Mouse (Mus musculus): ENCODE results near the gene Itgb6. TPM values are rescaled to one million over a fixed set of nuclear protein-coding genes. Genes with fewer than 3 reads are reported as not detected.

Gene Itgb6
- polyA plus RNA-seq, 1 experiment = not detected

- no peak for TF ChIP-seq GATA1 (IDR thresholded peaks at IDR 0.05; ENCODE audit: low read length)
Observed at GRCm38 (mm10) chr2:60658992-60659391, 63.5 kb downstream of the Itgb6 start.

GRCm38 (mm10) chr2:60654828-60655227 is 67.6 kb downstream of the Itgb6 start:
- TF ChIP-seq GATA1 (IDR thresholded peaks at IDR 0.05; ENCODE audit: low read length) = no peak

GRCm38 (mm10) chr2:60650155-60650554 is 72.3 kb downstream of the Itgb6 start:
- no peak for TF ChIP-seq GATA1 (IDR thresholded peaks at IDR 0.05; ENCODE audit: low read length)

- no peak for TF ChIP-seq GATA1 (IDR thresholded peaks at IDR 0.05; ENCODE audit: low read length)
Observed at GRCm38 (mm10) chr2:60647650-60648049, 74.8 kb downstream of the Itgb6 start.

- no peak for TF ChIP-seq GATA1 (IDR thresholded peaks at IDR 0.05; ENCODE audit: low read length)
Observed at GRCm38 (mm10) chr2:60646583-60646982, 75.9 kb downstream of the Itgb6 start.

GRCm38 (mm10) chr2:60643406-60643805 is 79.0 kb downstream of the Itgb6 start:
- TF ChIP-seq GATA1 (IDR thresholded peaks at IDR 0.05; ENCODE audit: low read length) = no peak

GRCm38 (mm10) chr2:60642606-60643005 is 79.8 kb downstream of the Itgb6 start:
- TF ChIP-seq GATA1 (IDR thresholded peaks at IDR 0.05; ENCODE audit: low read length) = no peak

- TF ChIP-seq GATA1 (IDR thresholded peaks at IDR 0.05; ENCODE audit: low read length) = no peak
Observed at GRCm38 (mm10) chr2:60640342-60640672, 82.1 kb downstream of the Itgb6 start.

GRCm38 (mm10) chr2:60639617-60640341 is 82.7 kb downstream of the Itgb6 start:
- TF ChIP-seq GATA1 (IDR thresholded peaks at IDR 0.05; ENCODE audit: low read length) = no peak

- no peak for TF ChIP-seq GATA1 (IDR thresholded peaks at IDR 0.05; ENCODE audit: low read length)
Observed at GRCm38 (mm10) chr2:60636910-60637761, 85.3 kb downstream of the Itgb6 start.

- TF ChIP-seq GATA1 (IDR thresholded peaks at IDR 0.05; ENCODE audit: low read length) = no peak
Observed at GRCm38 (mm10) chr2:60636481-60636880, 86.0 kb downstream of the Itgb6 start.

- TF ChIP-seq GATA1 (IDR thresholded peaks at IDR 0.05; ENCODE audit: low read length) = no peak
Observed at GRCm38 (mm10) chr2:60636038-60636437, 86.4 kb downstream of the Itgb6 start.

- no peak for TF ChIP-seq GATA1 (IDR thresholded peaks at IDR 0.05; ENCODE audit: low read length)
Observed at GRCm38 (mm10) chr2:60632791-60633190, 89.7 kb downstream of the Itgb6 start.

GRCm38 (mm10) chr2:60630304-60630703 is 92.1 kb downstream of the Itgb6 start:
- TF ChIP-seq GATA1 (IDR thresholded peaks at IDR 0.05; ENCODE audit: low read length) = no peak

GRCm38 (mm10) chr2:60627952-60628351 is 94.5 kb downstream of the Itgb6 start:
- no peak for TF ChIP-seq GATA1 (IDR thresholded peaks at IDR 0.05; ENCODE audit: low read length)

GRCm38 (mm10) chr2:60627515-60627914 is 94.9 kb downstream of the Itgb6 start:
- TF ChIP-seq GATA1 (IDR thresholded peaks at IDR 0.05; ENCODE audit: low read length) = no peak

- peak; percentile 55 for TF ChIP-seq GATA1 (IDR thresholded peaks at IDR 0.05; ENCODE audit: low read length)
Observed at GRCm38 (mm10) chr2:60625766-60626165, 96.7 kb downstream of the Itgb6 start.

Measured in G1E-ER4 (cell line).